Mouse (Mus musculus) heart, embryonic 15.5 days (tissue): ENCODE data around the gene Esrp2. TPM values are rescaled to one million over a fixed set of nuclear protein-coding genes. Genes with fewer than 3 reads are reported as not detected.

Source experiments
- ATAC-seq: fragments of 200-750 bp; cut with Nextera tagmentation; replicated peaks from 2 replicates; pipeline ENCODE4 v1.8.0; 2017; ENCODE audit warnings: low read depth, moderate TSS enrichment; ENCODE audit not compliant: insufficient number of reproducible peaks, insufficient read depth, low FRiP score
- H3K27ac ChIP-seq: fragments of 300-500 bp; sonication (generic); 2 replicates; pipeline ENCODE4 v1.5.1; 2015; ENCODE audit warnings: mild to moderate bottlenecking, inconsistent platforms
- H3K27me3 ChIP-seq: fragments of 300-500 bp; sonication (generic); 2 replicates; pipeline ENCODE4 v1.6.1; 2015; ENCODE audit warnings: inconsistent platforms
- H3K36me3 ChIP-seq: fragments of 300-500 bp; sonication (generic); 2 replicates; pipeline ENCODE4 v1.6.1; 2015; ENCODE audit warnings: mild to moderate bottlenecking, inconsistent platforms
- H3K4me1 ChIP-seq: fragments of 300-500 bp; sonication (generic); replicated peaks from 2 replicates; pipeline ENCODE4 v1.6.1; 2015; ENCODE audit warnings: inconsistent platforms
- H3K4me2 ChIP-seq: fragments of 300-500 bp; sonication (generic); 2 replicates; pipeline ENCODE4 v1.6.1; 2015; ENCODE audit warnings: inconsistent platforms, mild to moderate bottlenecking, moderate library complexity
- H3K4me3 ChIP-seq: fragments of 300-500 bp; sonication (generic); 2 replicates; pipeline ENCODE4 v1.5.1; 2015; ENCODE audit warnings: mild to moderate bottlenecking, inconsistent platforms
- H3K9ac ChIP-seq: fragments of 300-500 bp; sonication (generic); 2 replicates; pipeline ENCODE4 v1.6.1; 2015; ENCODE audit warnings: mild to moderate bottlenecking, inconsistent platforms
- H3K9me3 ChIP-seq: fragments of 300-500 bp; sonication (generic); replicated peaks from 2 replicates; pipeline ENCODE4 v1.6.1; 2016; ENCODE audit warnings: inconsistent platforms
- WGBS: fragments of 180-500 bp; shearing (Covaris S2); methylation state at CpG from one replicate; pipeline ENCODE4 v1.1.7; 2015; ENCODE audit warnings: mixed read lengths; 5-methylcytosine and 5-hydroxymethylcytosine counted together
- polyA plus RNA-seq: library from polyadenylated mRNA; unstranded; fragments of >200 nt; fragmentation: Nextera tagmentation; extraction: Ambion mirVana; gene quantifications from 2 replicates; pipeline ENCODE4 v1.2.1, GENCODE M21; 2015

Gene Esrp2
- polyA plus RNA-seq, 1 experiment from 2014 or later: 1.5 TPM

DNA sequence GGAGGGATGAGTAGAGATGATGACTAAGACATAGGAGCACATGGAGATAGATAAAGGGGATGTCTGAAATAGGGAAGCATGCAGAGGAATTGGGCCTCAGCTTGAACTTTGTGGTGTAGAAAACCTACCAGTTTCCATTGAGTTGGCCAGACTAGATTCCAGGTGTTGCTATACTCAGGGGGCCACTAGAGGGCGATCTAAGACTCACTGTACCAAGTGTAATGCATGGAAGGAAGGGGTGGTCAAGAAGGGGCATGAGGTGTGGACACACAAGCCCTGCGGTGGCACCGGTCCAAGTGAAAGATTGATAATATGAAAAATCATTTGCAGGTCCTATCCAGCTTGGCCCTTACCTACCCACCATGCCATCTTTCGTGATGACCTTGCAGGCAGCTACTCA, 28.7 kb upstream of the Esrp2 start:
- WGBS: 46% methylated on average over 4 of the region's 4 CpGs

DNA sequence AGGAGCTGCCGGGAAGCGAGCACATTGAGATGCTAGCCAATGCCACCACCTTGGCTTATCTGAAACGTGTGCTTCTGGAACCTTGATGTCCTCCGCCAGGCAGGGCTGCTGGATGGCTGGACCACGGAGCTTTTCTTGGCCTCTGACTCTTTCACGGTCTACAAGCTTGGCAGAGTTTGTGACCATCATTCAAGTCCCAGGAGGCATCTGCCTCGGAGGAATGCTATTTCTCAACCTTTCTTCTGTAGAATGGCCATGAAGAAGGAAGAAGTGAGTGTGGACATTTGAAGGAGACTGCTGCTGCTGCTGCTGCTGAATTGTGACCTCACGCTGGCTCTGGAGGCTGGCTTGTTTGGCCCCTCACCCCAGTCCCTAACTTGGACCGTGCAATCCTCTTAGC, 26.5 kb upstream of the Esrp2 start:
- peaks cover 18% of the 10 kb centered on the region; the same call in 1 of the 2 replicates for H3K36me3 ChIP-seq
- H3K9me3 ChIP-seq: no peaks in the 10 kb centered on the region
- H3K27me3 ChIP-seq: no peaks in the 10 kb centered on the region
- no peak overlapping the region for H3K4me3 ChIP-seq
- WGBS: 83% methylated on average over 9 of the region's 9 CpGs
- H3K27ac ChIP-seq: no peak overlapping the region
- peaks cover 16% of the 10 kb centered on the region for H3K4me1 ChIP-seq
- no peak for ATAC-seq
- no peak overlapping the region for H3K4me2 ChIP-seq
- no peak overlapping the region for H3K9ac ChIP-seq

More for the DNA sequence above, 28.7 kb upstream of the Esrp2 start:
- no peaks in the 10 kb centered on the region for H3K27me3 ChIP-seq
- H3K9me3 ChIP-seq: no peaks in the 10 kb centered on the region
- ATAC-seq: no peak
- H3K4me2 ChIP-seq: no peak overlapping the region
- no peak overlapping the region for H3K4me3 ChIP-seq
- no peak overlapping the region for H3K27ac ChIP-seq
- H3K4me1 ChIP-seq: peaks cover 22% of the 10 kb centered on the region
- H3K9ac ChIP-seq: no peak overlapping the region
- peaks cover 18% of the 10 kb centered on the region; the same call in 1 of the 2 replicates for H3K36me3 ChIP-seq

DNA sequence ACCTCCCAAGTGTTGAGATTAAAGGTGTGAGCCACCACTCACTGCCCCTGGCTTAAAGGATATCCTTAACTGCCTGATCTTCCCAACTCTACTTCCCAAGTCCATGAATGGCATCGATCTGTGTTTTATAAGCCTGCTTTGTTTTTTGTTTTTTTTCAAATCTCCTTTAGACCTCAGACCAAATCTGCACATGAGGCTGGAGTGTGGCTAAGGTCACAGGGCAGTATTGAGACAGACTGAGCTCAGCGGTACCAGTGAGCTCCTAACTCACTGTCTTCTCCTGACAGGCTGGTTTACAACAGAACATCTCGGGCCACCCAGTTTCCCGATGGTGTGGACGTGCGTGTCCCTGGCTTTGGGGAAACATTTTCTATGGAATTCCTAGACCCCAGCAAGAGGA, 23.1 kb upstream of the Esrp2 start:
- Histone ChIP-seq H3K27ac (no peak overlapping the region), H3K27me3 (no peaks in the 10 kb centered on the region), H3K9ac (no peak overlapping the region), H3K4me3 (no peak overlapping the region), H3K4me1 (no peaks in the 10 kb centered on the region; the same call in 1 of the 2 replicates), H3K4me2 (no peak overlapping the region), H3K9me3 (no peaks in the 10 kb centered on the region), H3K36me3 (peaks cover 18% of the 10 kb centered on the region; the same call in 1 of the 2 replicates)
- ATAC-seq: no peak
- 83% methylated on average over 6 of the region's 6 CpGs for WGBS

DNA sequence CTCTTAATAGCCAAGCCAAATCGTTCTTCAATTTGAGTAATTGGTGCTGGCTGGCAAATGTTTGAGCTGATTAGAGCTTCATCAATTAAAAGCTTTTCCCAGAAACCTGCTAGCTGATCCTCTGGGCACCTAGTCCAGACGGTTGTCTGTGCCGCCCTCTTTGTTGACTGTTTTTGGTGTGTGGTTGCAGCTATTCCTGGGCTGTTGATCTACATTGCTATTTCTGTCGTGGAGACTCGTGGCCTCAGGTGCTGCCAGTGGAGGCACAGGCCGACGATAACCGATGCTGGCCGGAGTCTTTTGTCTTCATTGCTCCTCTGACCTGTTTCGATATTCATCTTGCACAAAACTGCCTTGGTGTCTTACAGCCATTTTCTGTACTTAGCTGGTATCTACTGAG, 21.6 kb upstream of the Esrp2 start:
- no peak for ATAC-seq
- Histone ChIP-seq H3K27me3 (no peaks in the 10 kb centered on the region), H3K36me3 (peaks cover 15% of the 10 kb centered on the region; the same call in 1 of the 2 replicates), H3K4me3 (no peak overlapping the region), H3K9me3 (no peaks in the 10 kb centered on the region), H3K4me2 (no peak overlapping the region), H3K4me1 (no peaks in the 10 kb centered on the region; the same call in 1 of the 2 replicates), H3K9ac (no peak overlapping the region), H3K27ac (no peak overlapping the region)
- WGBS: 62% methylated on average over 10 of the region's 10 CpGs

DNA sequence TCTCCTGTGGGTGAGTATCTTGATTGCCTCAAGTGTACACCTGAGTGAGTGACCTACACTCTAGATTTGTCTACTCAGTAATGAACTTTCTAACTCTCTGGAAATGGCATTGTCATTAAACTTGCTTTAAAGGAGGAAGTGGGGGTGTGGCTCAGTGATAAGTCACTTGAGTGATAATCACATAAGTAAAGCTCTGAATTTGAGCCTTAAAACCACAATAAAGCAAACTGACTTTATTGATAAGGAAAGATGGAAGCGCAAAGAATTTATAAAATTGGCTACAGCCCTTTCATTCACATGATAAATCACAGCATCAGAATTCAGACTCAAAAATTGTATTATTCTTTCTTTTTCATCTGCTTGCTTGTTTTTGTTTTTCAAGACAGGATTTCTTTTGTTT, 20.6 kb upstream of the Esrp2 start:
- H3K9ac ChIP-seq: no peak overlapping the region
- 97% methylated on average over 1 of the region's 1 CpGs for WGBS
- no peak overlapping the region for H3K4me3 ChIP-seq
- peaks cover 6% of the 10 kb centered on the region; the same call in 1 of the 2 replicates for H3K36me3 ChIP-seq
- H3K27ac ChIP-seq: no peak overlapping the region
- H3K27me3 ChIP-seq: no peaks in the 10 kb centered on the region
- no peaks in the 10 kb centered on the region for H3K9me3 ChIP-seq
- H3K4me2 ChIP-seq: no peak overlapping the region
- peaks cover 7% of the 10 kb centered on the region; the same call in 1 of the 2 replicates for H3K4me1 ChIP-seq
- ATAC-seq: no peak

DNA sequence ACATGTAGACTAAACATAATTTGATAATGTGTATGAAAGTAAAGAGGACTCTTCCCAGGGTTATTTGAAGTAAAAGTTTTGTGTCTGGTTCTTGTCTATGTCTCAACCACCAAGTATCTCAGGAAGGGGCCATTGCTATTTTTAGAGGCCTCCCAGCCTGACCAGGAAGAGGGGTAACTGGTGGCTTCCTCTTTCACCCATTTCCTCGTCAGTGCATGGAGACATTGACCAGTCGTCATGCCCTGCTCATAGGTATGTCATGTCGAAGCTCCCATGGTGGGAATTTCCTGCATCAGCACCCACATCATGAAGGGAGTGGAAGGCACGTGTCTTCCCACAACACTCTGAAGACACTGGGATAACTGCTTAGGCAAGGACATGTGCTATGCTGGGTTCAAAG, 16.1 kb upstream of the Esrp2 start:
- H3K27ac ChIP-seq: no peak overlapping the region
- H3K4me2 ChIP-seq: no peak overlapping the region
- H3K4me3 ChIP-seq: no peak overlapping the region
- no peaks in the 10 kb centered on the region for H3K36me3 ChIP-seq
- ATAC-seq: no peak
- peaks cover 22% of the 10 kb centered on the region for H3K4me1 ChIP-seq
- no peaks in the 10 kb centered on the region for H3K9me3 ChIP-seq
- WGBS: 31% methylated on average over 4 of the region's 4 CpGs
- H3K27me3 ChIP-seq: no peaks in the 10 kb centered on the region
- no peak overlapping the region for H3K9ac ChIP-seq

DNA sequence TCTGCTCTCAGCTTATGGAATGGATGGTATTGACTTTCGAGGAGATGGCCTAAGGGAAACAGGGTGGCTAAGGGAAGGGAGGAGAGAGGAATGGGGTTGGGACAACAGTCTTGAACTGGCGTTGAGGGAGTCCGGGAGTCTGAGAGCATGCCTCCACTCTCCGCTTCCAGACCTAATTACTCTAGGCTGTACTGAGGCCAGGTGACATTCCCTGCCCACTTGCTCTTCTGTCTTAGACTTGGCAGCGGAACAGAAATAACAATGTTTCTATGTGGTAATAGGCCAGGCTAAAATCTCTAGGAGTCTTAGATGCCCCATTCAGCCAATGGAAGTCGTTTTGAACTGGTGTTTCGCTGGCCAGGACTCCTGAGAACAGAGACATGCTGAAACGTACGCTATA, 14.3 kb upstream of the Esrp2 start:
- no peak overlapping the region for H3K27ac ChIP-seq
- peaks cover 22% of the 10 kb centered on the region for H3K4me1 ChIP-seq
- WGBS: 74% methylated on average over 9 of the region's 9 CpGs
- peak overlapping the region; percentile 68 for H3K9ac ChIP-seq
- ATAC-seq: no peak
- no peaks in the 10 kb centered on the region for H3K36me3 ChIP-seq
- H3K27me3 ChIP-seq: no peaks in the 10 kb centered on the region
- peak overlapping the region; percentile 76 for H3K4me3 ChIP-seq
- no peaks in the 10 kb centered on the region for H3K9me3 ChIP-seq
- H3K4me2 ChIP-seq: peak overlapping the region; percentile 77

DNA sequence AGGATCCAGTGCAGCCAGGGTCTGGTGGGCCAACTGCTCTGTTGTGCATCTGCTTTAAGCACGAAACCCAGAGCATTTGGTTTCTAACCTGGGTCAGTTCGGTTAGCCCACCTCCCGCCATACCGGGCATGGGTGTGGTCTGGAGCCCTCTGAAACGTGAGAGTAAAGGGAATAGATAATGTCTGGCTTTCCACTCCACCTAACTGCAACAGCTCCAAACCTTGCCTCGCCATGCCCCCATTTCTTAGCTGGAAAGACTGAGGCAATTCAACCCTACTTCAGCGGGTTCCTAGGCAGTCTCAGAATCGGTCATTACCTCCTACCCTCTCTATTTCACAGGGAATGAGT, 13.9 kb upstream of the Esrp2 start:
- Histone ChIP-seq H3K4me1 (peaks cover 22% of the 10 kb centered on the region), H3K4me3 (peak overlapping the region; percentile 76), H3K36me3 (no peaks in the 10 kb centered on the region), H3K4me2 (peak overlapping the region; percentile 77), H3K27ac (no peak overlapping the region), H3K27me3 (no peaks in the 10 kb centered on the region), H3K9me3 (no peaks in the 10 kb centered on the region), H3K9ac (peak overlapping the region; percentile 68)
- ATAC-seq: no peak
- 17% methylated on average over 8 of the region's 8 CpGs for WGBS

DNA sequence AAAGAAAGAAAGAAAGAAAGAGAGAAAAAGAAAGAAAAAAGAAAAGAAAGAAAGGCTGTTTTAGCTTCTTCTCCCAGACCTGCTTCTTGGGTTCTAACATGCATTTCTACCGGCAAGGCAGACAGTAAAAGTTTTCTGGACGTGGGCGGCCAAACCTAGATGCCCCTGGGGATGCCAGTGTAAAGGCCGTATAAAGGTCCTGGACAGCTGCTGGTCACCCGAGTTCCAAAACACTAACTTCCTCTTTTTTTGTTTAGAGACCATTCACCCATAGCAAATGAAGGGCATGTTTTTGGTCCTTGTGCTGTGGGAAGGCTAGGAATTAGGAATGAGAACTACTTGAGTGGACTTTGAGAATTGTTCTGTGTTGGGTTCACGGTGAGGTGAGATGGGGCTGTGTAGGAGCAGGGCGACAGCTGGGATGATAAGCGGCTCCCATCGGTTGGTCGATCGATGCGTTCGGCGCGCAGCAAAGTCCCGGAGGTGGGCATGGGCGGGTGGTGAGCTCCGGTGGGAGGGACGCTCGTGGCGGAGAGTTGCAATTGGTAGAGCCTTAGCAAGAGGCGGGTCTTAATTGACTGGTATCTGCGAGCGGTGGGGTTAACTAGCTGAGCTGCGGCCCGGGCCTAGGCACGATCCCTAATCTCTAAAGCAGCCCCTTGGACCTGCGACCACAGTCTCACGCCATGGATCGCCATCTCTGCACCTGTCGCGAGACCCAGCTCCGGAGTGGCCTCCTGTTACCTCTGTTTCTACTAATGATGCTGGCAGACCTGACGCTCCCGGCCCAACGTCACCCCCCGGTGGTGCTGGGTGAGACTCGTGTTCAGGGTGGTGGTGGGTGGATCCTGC, 13.3 kb upstream of the Esrp2 start, which contains the start of gene Pla2g15:
TSS of gene Pla2g15 (plus strand) at position 599 of the 852 bp plus-strand sequence.
- peaks cover 22% of the 10 kb centered on the region for H3K4me1 ChIP-seq
- H3K27ac ChIP-seq: peak within 1 kb of the TSS; percentile 46; the same call in 1 of the 2 replicates
- H3K9ac ChIP-seq: peak within 1 kb of the TSS; percentile 68
- H3K4me2 ChIP-seq: peak within 1 kb of the TSS; percentile 77
- peak within 1 kb of the TSS; percentile 76 for H3K4me3 ChIP-seq
- no peaks in the 10 kb centered on the region for H3K36me3 ChIP-seq
- WGBS: 2% methylated on average over 38 of the region's 38 CpGs
- H3K9me3 ChIP-seq: no peaks in the 10 kb centered on the region
- H3K27me3 ChIP-seq: no peaks in the 10 kb centered on the region
- ATAC-seq: peak; percentile 95

DNA sequence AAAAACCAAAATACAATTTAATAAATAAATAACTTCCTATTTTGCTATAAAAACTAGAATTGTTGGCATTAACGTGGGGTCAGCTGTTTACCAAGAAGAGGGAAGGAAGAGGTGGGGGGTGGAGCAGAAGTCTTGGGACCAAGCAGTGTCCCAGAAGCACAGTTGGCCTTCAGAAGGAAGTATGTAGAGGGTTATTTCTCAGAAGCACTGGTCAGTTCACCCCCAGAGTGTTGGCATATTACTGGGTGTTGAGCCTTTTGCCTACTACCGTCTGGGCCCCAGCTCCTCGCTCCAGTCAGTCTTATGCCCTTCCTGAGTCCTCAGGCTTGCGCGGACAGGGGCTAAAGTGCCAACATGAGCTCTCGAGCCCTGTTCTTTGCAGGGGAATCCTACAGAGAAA, 12.3 kb upstream of the Esrp2 start:
- no peaks in the 10 kb centered on the region for H3K9me3 ChIP-seq
- no peaks in the 10 kb centered on the region for H3K36me3 ChIP-seq
- 87% methylated on average over 6 of the region's 6 CpGs for WGBS
- no peak for ATAC-seq
- no peaks in the 10 kb centered on the region for H3K27me3 ChIP-seq
- H3K4me3 ChIP-seq: no peak overlapping the region
- H3K4me1 ChIP-seq: peaks cover 22% of the 10 kb centered on the region
- H3K9ac ChIP-seq: no peak overlapping the region
- H3K4me2 ChIP-seq: no peak overlapping the region
- H3K27ac ChIP-seq: no peak overlapping the region

DNA sequence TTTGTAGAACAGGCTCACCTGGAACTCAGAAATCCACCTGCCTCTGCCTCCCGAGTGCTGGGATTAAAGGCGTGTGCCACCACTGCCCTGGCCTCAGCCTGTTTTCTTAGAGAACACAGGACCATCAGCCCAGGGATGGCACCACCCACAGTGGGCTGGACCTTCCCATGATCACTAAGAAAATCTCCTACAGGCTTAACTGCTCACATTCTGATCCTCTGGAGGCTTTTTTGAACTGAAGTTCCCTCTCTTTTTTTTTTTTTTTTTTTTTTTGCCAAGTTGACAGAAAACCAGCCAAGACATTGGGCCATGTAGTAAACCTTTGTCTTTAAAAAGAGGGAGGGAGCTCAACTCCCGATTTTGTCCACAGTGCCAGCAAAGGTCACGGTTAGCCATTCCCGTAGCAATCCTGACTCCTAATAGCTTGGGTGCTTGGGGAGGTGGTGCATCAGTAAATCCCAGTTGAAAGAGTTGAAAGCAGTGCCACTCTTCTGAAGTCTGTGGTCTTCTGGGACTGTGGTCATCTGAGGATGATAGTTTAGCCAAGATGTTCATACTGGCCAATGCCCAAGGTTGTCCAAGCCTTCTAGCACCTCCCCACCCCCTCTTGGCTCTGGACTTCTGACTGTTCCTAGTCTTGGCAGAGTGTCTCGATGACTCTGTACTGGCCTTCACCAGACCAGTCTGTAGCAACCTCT, 11.2 kb upstream of the Esrp2 start:
- Histone ChIP-seq H3K9me3 (no peaks in the 10 kb centered on the region), H3K4me3 (no peak overlapping the region), H3K9ac (no peak overlapping the region), H3K4me1 (peaks cover 20% of the 10 kb centered on the region), H3K4me2 (no peak overlapping the region), H3K36me3 (no peaks in the 10 kb centered on the region), H3K27me3 (no peaks in the 10 kb centered on the region), H3K27ac (no peak overlapping the region)
- WGBS: 81% methylated on average over 6 of the region's 6 CpGs
- no peak for ATAC-seq
